Mouse (Mus musculus): Measurements from ENCODE around the gene S100z. TPM values are rescaled to one million over a fixed set of nuclear protein-coding genes. Genes with fewer than 3 reads are reported as not detected.

Gene S100z
- not detected in 2 replicates for total RNA-seq (2014; fragmentation: Nextera tagmentation)
- not detected in 2 replicates for total RNA-seq (2017)
- not detected in 2 replicates for polyA plus RNA-seq (2012)

- TF ChIP-seq GATA1 (IDR thresholded peaks at IDR 0.05; ENCODE audit: borderline replicate concordance, low read length), result no peak
- no peak for TF ChIP-seq TAL1 (conservative IDR thresholded peaks at IDR 0.05; ENCODE audit: low read depth, low read length)
- no peak for TF ChIP-seq POLR2AphosphoS5 (IDR thresholded peaks at IDR 0.05; ENCODE audit: insufficient replicate concordance, low read depth, low read length)
- TF ChIP-seq GATA2 (IDR thresholded peaks at IDR 0.05; ENCODE audit: borderline replicate concordance, low read depth, low read length), result no peak
- no peak for TF ChIP-seq CTCF (IDR thresholded peaks at IDR 0.05; ENCODE audit: low read depth, low read length)
- no peak for ATAC-seq (ENCODE audit: extremely low read depth, insufficient number of reproducible peaks, low FRiP score, poor library complexity, severe bottlenecking)
- Histone ChIP-seq H3K4me1 (ENCODE audit: insufficient read depth, low read depth, low read length) (peaks cover 82% of the 10 kb centered on the region), H3K4me3 (ENCODE audit: low read depth, low read length) (no peak within 1 kb of the TSS; the same call in 1 of the 2 replicates), H3K9me3 (replicated peaks) (no peaks in the 10 kb centered on the region), H3K36me3 (replicated peaks) (no peaks in the 10 kb centered on the region), H3K27me3 (ENCODE audit: insufficient read depth, low read length) (no peaks in the 10 kb centered on the region)
- no peak for DNase-seq (ENCODE audit: low spot score)
Measured at GRCm38 (mm10) chr13:95478671-95479413, at the start of gene S100z. Gene S100z (minus strand): TSS chr13:95478721.

GRCm38 (mm10) chr13:95524674-95525491 is 46.4 kb upstream of the S100z start, which contains the start of gene F2rl1:
Gene F2rl1 (minus strand): TSS chr13:95525227.
- peaks cover 13% of the 10 kb centered on the region for H3K9me3 ChIP-seq (replicated peaks)
- peaks cover 32% of the 10 kb centered on the region for H3K4me1 ChIP-seq (ENCODE audit: insufficient read depth, low read depth, low read length)
- no peaks in the 10 kb centered on the region for H3K36me3 ChIP-seq (replicated peaks)
- ATAC-seq (ENCODE audit: extremely low read depth, insufficient number of reproducible peaks, low FRiP score, poor library complexity, severe bottlenecking), result no peak
- peak within 1 kb of the TSS; percentile 48; the same call in 1 of the 2 replicates for H3K4me3 ChIP-seq (ENCODE audit: low read depth, low read length)
- TF ChIP-seq GATA2 (IDR thresholded peaks at IDR 0.05; ENCODE audit: borderline replicate concordance, low read depth, low read length) (no peak), TAL1 (conservative IDR thresholded peaks at IDR 0.05; ENCODE audit: low read depth, low read length) (no peak), POLR2AphosphoS5 (IDR thresholded peaks at IDR 0.05; ENCODE audit: insufficient replicate concordance, low read depth, low read length) (no peak), CTCF (IDR thresholded peaks at IDR 0.05; ENCODE audit: low read depth, low read length) (no peak), GATA1 (IDR thresholded peaks at IDR 0.05; ENCODE audit: borderline replicate concordance, low read length) (no peak)
- peaks cover 29% of the 10 kb centered on the region for H3K27me3 ChIP-seq (ENCODE audit: insufficient read depth, low read length)
- no peak for DNase-seq (ENCODE audit: low spot score)

- DNase-seq (ENCODE audit: low spot score) (no peak), ATAC-seq (ENCODE audit: extremely low read depth, insufficient number of reproducible peaks, low FRiP score, poor library complexity, severe bottlenecking) (no peak)
- peaks cover 34% of the 10 kb centered on the region for H3K4me1 ChIP-seq (ENCODE audit: insufficient read depth, low read depth, low read length)
- H3K9me3 ChIP-seq (replicated peaks), result peaks cover 13% of the 10 kb centered on the region
- H3K36me3 ChIP-seq (replicated peaks), result no peaks in the 10 kb centered on the region
- no peak overlapping the region; the same call in 1 of the 2 replicates for H3K4me3 ChIP-seq (ENCODE audit: low read depth, low read length)
- no peak for TF ChIP-seq GATA2 (IDR thresholded peaks at IDR 0.05; ENCODE audit: borderline replicate concordance, low read depth, low read length)
- TF ChIP-seq GATA1 (IDR thresholded peaks at IDR 0.05; ENCODE audit: borderline replicate concordance, low read length), result no peak
- TF ChIP-seq POLR2AphosphoS5 (IDR thresholded peaks at IDR 0.05; ENCODE audit: insufficient replicate concordance, low read depth, low read length), result no peak
- no peak for TF ChIP-seq CTCF (IDR thresholded peaks at IDR 0.05; ENCODE audit: low read depth, low read length)
- peaks cover 29% of the 10 kb centered on the region for H3K27me3 ChIP-seq (ENCODE audit: insufficient read depth, low read length)
Measured at GRCm38 (mm10) chr13:95524424-95524673, 45.8 kb upstream of the S100z start.

GRCm38 (mm10) chr13:95523659-95524423 is 45.3 kb upstream of the S100z start:
- peaks cover 29% of the 10 kb centered on the region for H3K27me3 ChIP-seq (ENCODE audit: insufficient read depth, low read length)
- no peak for ATAC-seq (ENCODE audit: extremely low read depth, insufficient number of reproducible peaks, low FRiP score, poor library complexity, severe bottlenecking)
- no peak for DNase-seq (ENCODE audit: low spot score)

GRCm38 (mm10) chr13:95522176-95522575 is 43.7 kb upstream of the S100z start:
- H3K4me1 ChIP-seq (ENCODE audit: insufficient read depth, low read depth, low read length), result peaks cover 38% of the 10 kb centered on the region
- H3K4me3 ChIP-seq (ENCODE audit: low read depth, low read length), result no peak overlapping the region
- ATAC-seq (ENCODE audit: extremely low read depth, insufficient number of reproducible peaks, low FRiP score, poor library complexity, severe bottlenecking) (no peak), DNase-seq (ENCODE audit: low spot score) (no peak)
- H3K36me3 ChIP-seq (replicated peaks), result no peaks in the 10 kb centered on the region
- H3K9me3 ChIP-seq (replicated peaks), result peaks cover 13% of the 10 kb centered on the region
- peaks cover 24% of the 10 kb centered on the region for H3K27me3 ChIP-seq (ENCODE audit: insufficient read depth, low read length)
- TF ChIP-seq POLR2AphosphoS5 (IDR thresholded peaks at IDR 0.05; ENCODE audit: insufficient replicate concordance, low read depth, low read length), result no peak
- TF ChIP-seq GATA1 (IDR thresholded peaks at IDR 0.05; ENCODE audit: borderline replicate concordance, low read length), result no peak
- TF ChIP-seq TAL1 (conservative IDR thresholded peaks at IDR 0.05; ENCODE audit: low read depth, low read length), result no peak
- TF ChIP-seq CTCF (IDR thresholded peaks at IDR 0.05; ENCODE audit: low read depth, low read length), result no peak
- no peak for TF ChIP-seq GATA2 (IDR thresholded peaks at IDR 0.05; ENCODE audit: borderline replicate concordance, low read depth, low read length)

More at GRCm38 (mm10) chr13:95523659-95524423, 45.3 kb upstream of the S100z start:
- H3K4me3 ChIP-seq (ENCODE audit: low read depth, low read length), result no peak overlapping the region; the same call in 1 of the 2 replicates
- no peak for TF ChIP-seq TAL1 (conservative IDR thresholded peaks at IDR 0.05; ENCODE audit: low read depth, low read length)
- no peak for TF ChIP-seq GATA2 (IDR thresholded peaks at IDR 0.05; ENCODE audit: borderline replicate concordance, low read depth, low read length)
- TF ChIP-seq GATA1 (IDR thresholded peaks at IDR 0.05; ENCODE audit: borderline replicate concordance, low read length), result no peak
- TF ChIP-seq POLR2AphosphoS5 (IDR thresholded peaks at IDR 0.05; ENCODE audit: insufficient replicate concordance, low read depth, low read length), result no peak
- no peak for TF ChIP-seq CTCF (IDR thresholded peaks at IDR 0.05; ENCODE audit: low read depth, low read length)
- H3K4me1 ChIP-seq (ENCODE audit: insufficient read depth, low read depth, low read length), result peaks cover 37% of the 10 kb centered on the region
- H3K9me3 ChIP-seq (replicated peaks), result peaks cover 13% of the 10 kb centered on the region
- H3K36me3 ChIP-seq (replicated peaks), result no peaks in the 10 kb centered on the region

Measured in G1E (cell line).